Mouse (Mus musculus): ENCODE measurements around the gene Sap30l. TPM values are rescaled to one million over a fixed set of nuclear protein-coding genes. Genes with fewer than 3 reads are reported as not detected.

Sap30l gene
- 10 to 100 TPM; 30.4 to 31.6 TPM for total RNA-seq (2021)
- long read RNA-seq, experiment 1, transcript Sap30l-201 (4 exons, 1,151 nt) = major isoform, 70 of 84 reads
- long read RNA-seq, experiment 1, partial matches to known transcripts = 0 of 84 reads
- long read RNA-seq, experiment 1, other reads (novel, unspliced or antisense) = 14 of 84 reads
- long read RNA-seq, experiment 2, transcript Sap30l-201 (4 exons, 1,151 nt) = major isoform, 64 of 68 reads
- long read RNA-seq, experiment 2, partial matches to known transcripts = 3 of 68 reads
- long read RNA-seq, experiment 2, other reads (novel, unspliced or antisense) = 1 of 68 reads

- peak; percentile 97 for DNase-seq
Measured at GRCm38 (mm10) chr11:57800971-57801765, at the start of gene Sap30l. Gene Sap30l (plus strand): TSS chr11:57801637.

- no peak for DNase-seq
Measured at GRCm38 (mm10) chr11:57753538-57754203, 47.8 kb upstream of the Sap30l start.

- no peak for DNase-seq
Measured at GRCm38 (mm10) chr11:57758621-57759020, 42.8 kb upstream of the Sap30l start.

- DNase-seq = no peak
Measured at GRCm38 (mm10) chr11:57760509-57761058, 40.9 kb upstream of the Sap30l start.

- no peak for DNase-seq
Measured at GRCm38 (mm10) chr11:57761347-57761746, 40.1 kb upstream of the Sap30l start.

- no peak for DNase-seq
Measured at GRCm38 (mm10) chr11:57764124-57764523, 37.3 kb upstream of the Sap30l start.

GRCm38 (mm10) chr11:57766617-57767016, 34.8 kb upstream of the Sap30l start:
- no peak for DNase-seq

GRCm38 (mm10) chr11:57767171-57767570, 34.3 kb upstream of the Sap30l start:
- no peak for DNase-seq

- no peak for DNase-seq
Measured at GRCm38 (mm10) chr11:57770776-57771175, 30.7 kb upstream of the Sap30l start.

- no peak for DNase-seq
Measured at GRCm38 (mm10) chr11:57771676-57772075, 29.8 kb upstream of the Sap30l start.

- DNase-seq = no peak
Measured at GRCm38 (mm10) chr11:57773479-57773878, 28.0 kb upstream of the Sap30l start.

GRCm38 (mm10) chr11:57773936-57774335, 27.5 kb upstream of the Sap30l start:
- DNase-seq = no peak

- DNase-seq = peak; percentile 36
Measured at GRCm38 (mm10) chr11:57775868-57776267, 25.6 kb upstream of the Sap30l start.

GRCm38 (mm10) chr11:57776546-57776945, 24.9 kb upstream of the Sap30l start:
- DNase-seq = no peak

GRCm38 (mm10) chr11:57778349-57778748, 23.1 kb upstream of the Sap30l start:
- no peak for DNase-seq

GRCm38 (mm10) chr11:57779824-57780223, 21.6 kb upstream of the Sap30l start:
- DNase-seq = no peak

- DNase-seq = peak; percentile 30
Measured at GRCm38 (mm10) chr11:57786616-57787418, 14.6 kb upstream of the Sap30l start.

GRCm38 (mm10) chr11:57787913-57788312, 13.5 kb upstream of the Sap30l start:
- no peak for DNase-seq

GRCm38 (mm10) chr11:57790866-57791535, 10.4 kb upstream of the Sap30l start:
- DNase-seq = no peak

- no peak for DNase-seq
Measured at GRCm38 (mm10) chr11:57795086-57795485, 6.4 kb upstream of the Sap30l start.

- no peak for DNase-seq
Measured at GRCm38 (mm10) chr11:57797828-57798227, 3.6 kb upstream of the Sap30l start.
